Mouse (Mus musculus): ENCODE measurements around the gene Cryzl1. TPM values are rescaled to one million over a fixed set of nuclear protein-coding genes. Genes with fewer than 3 reads are reported as not detected.
A peak's percentile ranks its signal among the peaks of the same experiment; 100 is the strongest.

Cryzl1 gene
- polyA plus RNA-seq, 1 experiment from 2014 or later: 51.4 TPM

DNA sequence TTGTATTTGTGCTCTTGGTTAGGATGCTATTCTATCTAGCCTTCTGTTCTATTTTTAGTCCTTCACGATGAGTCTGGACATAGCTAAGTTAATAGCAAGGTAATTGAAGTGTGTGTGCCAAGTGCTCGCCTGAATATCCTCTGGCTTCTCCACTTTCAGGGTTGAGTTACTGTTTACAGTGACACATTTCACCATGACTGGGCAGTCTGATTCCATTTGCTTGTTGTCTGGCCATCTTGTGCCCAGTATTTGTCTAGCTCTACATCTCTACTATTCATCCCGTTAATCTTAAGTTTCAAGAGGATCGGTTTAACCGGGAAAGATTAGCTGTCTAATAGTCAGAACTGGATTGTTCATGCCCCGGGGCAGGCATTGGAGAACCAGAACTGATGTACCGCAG, 33.7 kb upstream of the Cryzl1 start:
- no peaks in the 10 kb centered on the region for H3K9me3 ChIP-seq
- H3K4me3 ChIP-seq: no peak overlapping the region
- H3K27me3 ChIP-seq (replicated peaks): no peaks in the 10 kb centered on the region
- H3K4me1 ChIP-seq: peaks cover 62% of the 10 kb centered on the region
- H3K27ac ChIP-seq (replicated peaks): no peak overlapping the region; the same call in 1 of the 2 replicates
- 67% methylated on average over 7 of the region's 7 CpGs for WGBS
- H3K9ac ChIP-seq: no peak overlapping the region
- H3K4me2 ChIP-seq: no peak overlapping the region
- no peak for ATAC-seq (ENCODE audit: extremely low read depth, insufficient number of reproducible peaks, low FRiP score, low TSS enrichment)
- no peaks in the 10 kb centered on the region for H3K36me3 ChIP-seq

DNA sequence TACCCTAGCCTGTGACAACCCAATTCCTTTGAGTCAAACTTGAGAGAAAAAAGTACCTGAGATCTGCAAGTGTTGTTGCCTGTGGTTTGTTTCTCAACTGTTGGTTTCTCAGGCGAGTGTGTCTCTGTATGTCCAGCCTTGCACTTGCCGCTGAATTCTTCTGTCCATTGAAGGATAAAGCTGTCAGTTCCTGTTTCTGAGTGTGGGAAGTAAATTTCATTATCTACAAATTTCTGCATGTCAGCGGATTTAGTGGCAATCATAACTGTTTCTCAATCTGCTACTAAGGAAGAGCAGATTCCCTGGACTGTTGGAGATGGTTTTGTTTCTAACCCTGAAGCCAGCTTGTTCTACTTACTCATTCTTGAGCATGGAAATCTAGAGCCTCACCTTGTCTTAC, 33.0 kb upstream of the Cryzl1 start:
- Histone ChIP-seq H3K27ac (replicated peaks) (no peak overlapping the region; the same call in 1 of the 2 replicates), H3K27me3 (replicated peaks) (no peaks in the 10 kb centered on the region), H3K9me3 (no peaks in the 10 kb centered on the region), H3K36me3 (no peaks in the 10 kb centered on the region; the same call in 1 of the 2 replicates), H3K4me3 (no peak overlapping the region), H3K4me2 (no peak overlapping the region), H3K9ac (no peak overlapping the region), H3K4me1 (peaks cover 63% of the 10 kb centered on the region)
- ATAC-seq (ENCODE audit: extremely low read depth, insufficient number of reproducible peaks, low FRiP score, low TSS enrichment): no peak
- WGBS: 47% methylated on average over 3 of the region's 3 CpGs

DNA sequence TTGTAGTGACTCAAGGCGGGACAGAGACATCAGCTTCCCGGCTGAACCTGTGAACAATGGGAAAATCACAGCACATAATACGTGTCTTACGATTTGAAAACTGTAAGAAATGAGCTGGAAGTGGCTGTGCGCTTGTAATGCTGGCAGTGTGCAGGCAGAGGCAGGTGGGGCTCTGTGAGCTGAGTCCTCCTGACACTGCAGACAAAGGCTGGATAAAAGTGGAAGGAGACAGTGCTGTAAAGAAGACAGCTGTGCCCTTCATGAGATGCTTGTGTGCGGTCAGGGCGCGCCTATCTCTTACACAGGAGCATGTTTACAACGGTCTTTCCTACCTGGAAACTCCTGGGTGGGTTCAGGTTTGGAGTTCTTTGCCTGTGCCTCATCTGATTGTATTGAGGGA, 32.4 kb upstream of the Cryzl1 start:
- H3K9ac ChIP-seq: no peak overlapping the region
- no peaks in the 10 kb centered on the region; the same call in 1 of the 2 replicates for H3K36me3 ChIP-seq
- H3K27ac ChIP-seq (replicated peaks): no peak overlapping the region
- no peak overlapping the region for H3K4me2 ChIP-seq
- H3K4me3 ChIP-seq: no peak overlapping the region
- H3K4me1 ChIP-seq: peaks cover 63% of the 10 kb centered on the region
- no peak for ATAC-seq (ENCODE audit: extremely low read depth, insufficient number of reproducible peaks, low FRiP score, low TSS enrichment)
- no peaks in the 10 kb centered on the region for H3K9me3 ChIP-seq
- 74% methylated on average over 9 of the region's 9 CpGs for WGBS
- H3K27me3 ChIP-seq (replicated peaks): no peaks in the 10 kb centered on the region

DNA sequence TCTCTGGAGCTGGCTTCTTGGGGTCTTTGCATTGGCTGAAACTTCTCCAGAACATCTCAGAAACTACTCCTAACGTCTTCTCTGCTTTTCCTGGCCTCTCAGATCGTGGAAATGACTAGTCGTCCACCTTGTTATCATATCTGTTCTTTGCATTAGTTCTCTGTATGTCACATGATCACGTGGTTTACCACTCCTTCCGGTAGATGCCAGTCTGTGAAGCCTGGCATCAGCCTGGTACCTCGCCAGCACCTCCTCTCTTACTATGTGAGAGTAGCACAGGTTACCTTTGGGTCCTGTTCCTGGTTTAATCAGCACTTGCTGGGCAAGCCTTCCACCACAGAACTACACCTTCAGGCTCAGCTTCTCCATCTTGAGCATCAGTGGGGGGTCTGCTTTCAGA, 26.2 kb upstream of the Cryzl1 start:
- no peak overlapping the region for H3K4me2 ChIP-seq
- H3K9me3 ChIP-seq: no peaks in the 10 kb centered on the region
- WGBS: 79% methylated on average over 6 of the region's 6 CpGs
- H3K4me3 ChIP-seq: no peak overlapping the region
- H3K36me3 ChIP-seq: no peaks in the 10 kb centered on the region; the same call in 1 of the 2 replicates
- H3K27me3 ChIP-seq (replicated peaks): no peaks in the 10 kb centered on the region
- H3K9ac ChIP-seq: no peak overlapping the region
- H3K4me1 ChIP-seq: peaks cover 33% of the 10 kb centered on the region
- ATAC-seq (ENCODE audit: extremely low read depth, insufficient number of reproducible peaks, low FRiP score, low TSS enrichment): no peak
- no peak overlapping the region for H3K27ac ChIP-seq (replicated peaks)

DNA sequence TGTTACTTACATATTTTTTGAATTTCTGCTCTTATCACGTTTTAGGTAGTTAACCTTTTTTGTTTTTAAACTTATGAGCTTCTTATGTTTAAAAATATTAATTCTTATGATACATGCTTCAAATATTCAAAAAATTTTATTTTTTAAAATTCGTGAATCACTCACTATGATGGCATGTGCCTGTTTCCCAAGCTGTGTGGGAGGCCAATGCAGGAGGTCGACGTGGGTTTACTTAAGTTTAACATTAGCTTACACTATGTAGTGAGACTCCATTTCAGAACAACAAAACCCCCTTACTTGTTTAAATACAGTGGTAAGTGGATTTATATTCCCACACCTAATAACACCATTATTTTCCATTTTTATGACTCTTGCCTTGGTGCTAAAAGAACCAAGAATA, 24.8 kb upstream of the Cryzl1 start:
- Histone ChIP-seq H3K9me3 (no peaks in the 10 kb centered on the region), H3K27me3 (replicated peaks) (no peaks in the 10 kb centered on the region), H3K36me3 (no peaks in the 10 kb centered on the region; the same call in 1 of the 2 replicates), H3K4me3 (no peak overlapping the region), H3K9ac (no peak overlapping the region), H3K27ac (replicated peaks) (no peak overlapping the region), H3K4me1 (peaks cover 25% of the 10 kb centered on the region), H3K4me2 (no peak overlapping the region)
- no peak for ATAC-seq (ENCODE audit: extremely low read depth, insufficient number of reproducible peaks, low FRiP score, low TSS enrichment)
- 69% methylated on average over 4 of the region's 4 CpGs for WGBS

DNA sequence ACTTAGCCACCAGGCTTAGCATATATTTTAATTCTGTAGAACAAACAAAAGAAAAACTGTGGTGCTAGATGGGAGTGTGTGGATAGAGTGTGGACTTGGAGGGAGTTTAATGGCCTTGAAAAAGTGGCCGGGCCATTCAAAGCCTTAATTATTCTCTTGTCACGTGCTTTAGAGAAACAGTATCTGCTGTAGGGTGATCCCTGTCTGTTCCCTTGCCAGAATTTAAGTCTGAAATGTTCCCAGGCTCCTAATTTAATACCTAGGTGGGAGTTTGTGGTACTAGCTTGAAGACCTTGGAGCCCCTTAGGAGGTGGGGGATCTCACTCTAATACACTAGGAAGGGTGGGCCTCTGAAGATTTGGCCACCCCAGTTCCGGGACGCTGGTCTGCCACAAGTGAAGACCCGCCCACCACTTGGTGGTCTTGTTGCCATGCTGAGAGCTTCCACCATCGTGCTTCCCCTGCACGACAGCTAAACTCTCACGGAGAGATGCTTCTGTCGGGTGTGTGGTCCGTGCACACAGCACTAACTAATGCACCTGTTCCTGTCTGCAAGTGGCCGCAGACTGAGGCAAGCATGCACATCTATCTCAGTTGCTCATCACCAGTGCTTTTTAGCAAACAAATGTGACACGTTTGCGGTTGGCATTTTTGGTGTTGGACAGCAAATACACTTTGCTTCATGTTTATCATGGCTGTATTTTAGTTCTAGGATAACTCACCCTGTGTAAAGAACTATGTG, 23.0 kb upstream of the Cryzl1 start:
- Histone ChIP-seq H3K9ac (no peak overlapping the region), H3K9me3 (no peaks in the 10 kb centered on the region), H3K4me3 (no peak overlapping the region), H3K4me1 (peaks cover 18% of the 10 kb centered on the region), H3K27ac (replicated peaks) (no peak overlapping the region), H3K36me3 (no peaks in the 10 kb centered on the region; the same call in 1 of the 2 replicates), H3K27me3 (replicated peaks) (no peaks in the 10 kb centered on the region), H3K4me2 (no peak overlapping the region)
- no peak for ATAC-seq (ENCODE audit: extremely low read depth, insufficient number of reproducible peaks, low FRiP score, low TSS enrichment)
- WGBS: 79% methylated on average over 13 of the region's 13 CpGs

DNA sequence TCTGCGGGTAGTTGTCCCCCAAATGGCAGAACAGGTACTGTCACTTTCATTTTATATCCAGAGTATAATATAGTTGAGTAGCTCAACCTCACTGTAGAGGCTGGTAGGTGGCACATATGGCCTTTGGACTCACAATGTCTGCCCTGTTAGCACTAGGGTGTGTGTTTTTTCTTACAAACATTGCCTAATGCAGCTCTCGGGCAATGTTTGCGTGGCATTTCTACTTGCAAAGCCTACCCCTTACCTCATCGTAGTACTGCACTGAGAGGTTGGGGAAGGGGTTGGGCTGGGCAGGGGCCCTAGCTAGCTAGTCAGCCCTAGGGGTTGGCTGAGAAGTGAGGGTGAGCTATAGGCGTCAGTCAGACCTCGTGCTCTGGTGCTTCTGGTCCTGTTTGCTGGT, 18.8 kb upstream of the Cryzl1 start:
- 0 out of 2 replicates have a peak, but pooled peaks cover 4% of the 10 kb centered on the region for H3K36me3 ChIP-seq
- no peak for ATAC-seq (ENCODE audit: extremely low read depth, insufficient number of reproducible peaks, low FRiP score, low TSS enrichment)
- 84% methylated on average over 6 of the region's 6 CpGs for WGBS

DNA sequence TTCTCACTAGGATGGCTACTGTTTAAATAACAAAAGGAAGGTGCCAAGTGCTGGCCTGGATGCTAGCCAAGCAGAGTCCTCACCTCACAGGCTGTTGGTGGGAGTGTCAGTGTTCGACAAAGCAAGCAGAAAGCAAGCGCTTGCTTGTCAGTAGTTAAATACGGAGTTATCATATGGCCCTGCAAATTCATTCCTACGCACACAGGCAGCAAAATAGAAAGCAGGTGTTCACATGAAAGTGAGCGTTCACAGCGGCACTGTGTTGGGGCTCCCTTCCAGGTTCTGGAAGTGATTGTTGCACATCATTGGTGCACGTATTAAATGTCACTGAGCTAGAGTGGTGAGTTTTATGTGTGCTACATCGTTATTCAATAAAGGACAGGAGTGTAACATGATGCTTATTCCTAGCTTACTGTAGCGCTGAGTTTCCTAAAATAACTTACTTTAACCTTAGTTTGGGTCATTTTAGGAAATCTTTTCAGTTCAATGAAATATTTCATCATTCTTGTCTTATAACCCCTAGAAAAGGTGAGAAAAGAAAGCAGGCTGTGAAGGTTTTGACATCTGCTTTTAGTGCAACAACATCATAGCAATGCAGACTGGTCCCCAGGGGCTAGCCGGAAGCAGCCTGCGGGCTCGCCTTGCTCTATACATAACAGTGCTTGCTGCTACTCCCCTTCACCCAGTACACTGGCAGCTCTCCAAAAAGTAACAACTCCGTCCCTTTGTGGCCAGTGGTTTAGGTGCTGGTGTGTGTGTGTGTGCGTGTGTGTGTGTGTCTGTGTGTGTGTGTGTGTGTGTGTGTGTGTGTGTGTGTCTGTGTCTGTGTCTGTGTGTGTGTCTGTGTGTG, 17.6 kb upstream of the Cryzl1 start:
- 40% methylated on average over 14 of the region's 14 CpGs for WGBS
- H3K9ac ChIP-seq: no peak overlapping the region
- peaks cover 23% of the 10 kb centered on the region for H3K4me1 ChIP-seq
- H3K36me3 ChIP-seq: 0 out of 2 replicates have a peak, but pooled peaks cover 4% of the 10 kb centered on the region
- ATAC-seq (ENCODE audit: extremely low read depth, insufficient number of reproducible peaks, low FRiP score, low TSS enrichment): no peak
- peak overlapping the region; percentile 13; the same call in 1 of the 2 replicates for H3K27ac ChIP-seq (replicated peaks)
- H3K4me2 ChIP-seq: peak overlapping the region; percentile 30
- H3K4me3 ChIP-seq: no peak overlapping the region
- H3K9me3 ChIP-seq: no peaks in the 10 kb centered on the region
- H3K27me3 ChIP-seq (replicated peaks): no peaks in the 10 kb centered on the region

More for the DNA sequence above, 18.8 kb upstream of the Cryzl1 start:
- H3K4me1 ChIP-seq: peaks cover 25% of the 10 kb centered on the region
- H3K9me3 ChIP-seq: no peaks in the 10 kb centered on the region
- no peak overlapping the region for H3K4me2 ChIP-seq
- no peak overlapping the region for H3K4me3 ChIP-seq
- H3K9ac ChIP-seq: no peak overlapping the region
- H3K27ac ChIP-seq (replicated peaks): no peak overlapping the region
- no peaks in the 10 kb centered on the region for H3K27me3 ChIP-seq (replicated peaks)

DNA sequence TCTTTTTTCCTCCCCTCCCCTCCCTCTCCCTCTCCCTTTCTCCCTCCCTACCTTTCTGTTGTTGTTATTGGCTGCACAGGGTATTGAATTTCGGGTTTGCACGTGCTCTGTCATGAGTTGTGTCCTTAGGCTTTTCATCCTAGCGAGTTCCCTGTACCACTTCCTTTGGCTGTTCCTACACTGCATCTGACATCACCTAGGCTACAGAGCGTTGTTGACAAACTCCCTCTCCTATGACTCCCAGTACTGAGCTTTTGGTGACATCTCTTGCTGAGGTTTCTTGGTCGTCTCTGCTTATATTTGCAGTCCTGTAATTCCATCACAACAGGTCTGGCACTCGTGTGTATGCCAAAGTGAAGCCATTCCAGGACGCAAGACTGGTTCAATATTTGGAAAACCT, 14.3 kb upstream of the Cryzl1 start:
- Histone ChIP-seq H3K27me3 (replicated peaks) (no peaks in the 10 kb centered on the region), H3K4me1 (peaks cover 45% of the 10 kb centered on the region), H3K4me3 (no peak overlapping the region), H3K9ac (no peak overlapping the region), H3K36me3 (0 out of 2 replicates have a peak, but pooled peaks cover 4% of the 10 kb centered on the region), H3K4me2 (no peak overlapping the region), H3K9me3 (no peaks in the 10 kb centered on the region), H3K27ac (replicated peaks) (no peak overlapping the region)
- 76% methylated on average over 7 of the region's 7 CpGs for WGBS
- ATAC-seq (ENCODE audit: extremely low read depth, insufficient number of reproducible peaks, low FRiP score, low TSS enrichment): no peak

DNA sequence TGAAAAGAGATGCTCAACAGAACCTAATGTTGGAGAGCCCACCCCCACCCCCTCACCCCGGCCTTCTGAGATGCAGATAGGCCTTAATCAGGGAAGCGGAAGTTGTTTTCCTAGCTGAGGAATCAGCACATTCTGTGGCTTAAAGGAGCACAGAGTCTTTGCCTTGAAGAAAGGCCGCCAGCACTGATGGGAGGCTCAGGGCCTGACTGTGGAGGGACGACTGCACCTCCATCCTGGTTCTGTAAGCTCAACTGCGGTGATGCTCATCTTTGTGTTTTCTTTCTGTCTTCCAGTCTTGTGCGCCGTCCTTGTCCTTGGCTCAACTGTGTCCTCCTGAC, 12.1 kb upstream of the Cryzl1 start:
- no peaks in the 10 kb centered on the region for H3K9me3 ChIP-seq
- WGBS: 45% methylated on average over 7 of the region's 7 CpGs
- ATAC-seq (ENCODE audit: extremely low read depth, insufficient number of reproducible peaks, low FRiP score, low TSS enrichment): no peak
- H3K27ac ChIP-seq (replicated peaks): no peak overlapping the region
- no peak overlapping the region for H3K4me3 ChIP-seq
- no peak overlapping the region for H3K4me2 ChIP-seq
- no peaks in the 10 kb centered on the region for H3K27me3 ChIP-seq (replicated peaks)
- peaks cover 56% of the 10 kb centered on the region for H3K4me1 ChIP-seq
- H3K36me3 ChIP-seq: 0 out of 2 replicates have a peak, but pooled peaks cover 4% of the 10 kb centered on the region
- peak overlapping the region; percentile 25; the same call in 1 of the 2 replicates for H3K9ac ChIP-seq

DNA sequence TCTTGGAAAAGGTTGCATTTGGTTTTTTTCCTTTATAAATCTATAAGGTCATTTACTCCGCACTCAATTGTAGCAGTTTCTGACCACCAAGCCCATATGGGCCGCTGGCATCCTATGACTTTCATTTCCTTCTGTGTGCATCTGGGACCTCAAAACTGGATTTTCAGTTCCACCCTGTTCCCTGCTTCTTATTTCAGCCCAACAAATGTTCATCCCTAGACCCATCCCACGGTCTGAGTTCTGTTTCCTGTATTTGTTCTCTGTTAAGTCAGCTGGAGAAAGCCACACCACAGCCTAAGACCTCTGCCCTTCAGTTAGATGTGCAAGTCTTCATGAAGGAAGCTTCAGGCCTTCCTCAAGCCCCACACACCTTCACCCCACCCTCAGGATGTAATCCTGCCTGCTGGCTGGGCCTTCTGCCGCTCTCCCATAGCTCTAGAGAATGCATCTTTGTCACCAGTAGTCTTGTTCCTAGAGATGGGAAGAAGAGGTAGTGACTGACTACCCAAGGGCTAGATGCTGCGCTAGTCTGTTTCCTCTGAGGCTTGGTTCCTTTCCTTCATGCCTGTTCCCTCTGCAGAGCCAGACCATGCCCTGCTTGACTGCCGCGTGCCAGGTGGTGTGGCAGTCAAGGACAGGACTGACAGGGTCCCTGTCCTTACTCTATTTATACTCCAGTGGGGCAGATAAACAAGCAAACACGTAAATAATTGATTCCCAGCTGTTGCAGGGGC, 11.6 kb upstream of the Cryzl1 start:
- Histone ChIP-seq H3K27ac (replicated peaks) (peak overlapping the region; percentile 60), H3K4me1 (peaks cover 56% of the 10 kb centered on the region)
- 48% methylated on average over 8 of the region's 8 CpGs for WGBS

More for the DNA sequence above, 11.6 kb upstream of the Cryzl1 start:
- Histone ChIP-seq H3K9me3 (no peaks in the 10 kb centered on the region), H3K36me3 (0 out of 2 replicates have a peak, but pooled peaks cover 4% of the 10 kb centered on the region), H3K4me2 (no peak overlapping the region), H3K4me3 (no peak overlapping the region), H3K27me3 (replicated peaks) (no peaks in the 10 kb centered on the region), H3K9ac (0 out of 2 replicates have a peak overlapping the region, but pooled peaks have one; percentile 25)
- no peak for ATAC-seq (ENCODE audit: extremely low read depth, insufficient number of reproducible peaks, low FRiP score, low TSS enrichment)
